Mouse (Mus musculus): ENCODE measurements around the gene Esrrg. TPM values are rescaled to one million over a fixed set of nuclear protein-coding genes. Genes with fewer than 3 reads are reported as not detected.

Gene Esrrg
- total and polyA plus RNA-seq, 3 experiments = 14.0 to 48.5 (median 45.2) TPM

GRCm38 (mm10) chr1:188182951-188183350 lies 574.4 kb downstream of the Esrrg start:
- Histone ChIP-seq H3K27ac (no peak overlapping the region), H3K27me3 (ENCODE audit: control insufficient read depth, insufficient read depth, low read length) (no peaks in the 10 kb centered on the region), H3K79me2 (replicated peaks; ENCODE audit: control insufficient read depth, insufficient read depth, low read length) (no peaks in the 10 kb centered on the region), H3K36me3 (ENCODE audit: control insufficient read depth, insufficient read depth, low read length) (no peaks in the 10 kb centered on the region), H3K4me3 (no peak overlapping the region), H3K4me1 (ENCODE audit: control insufficient read depth, insufficient read depth, low read length) (no peaks in the 10 kb centered on the region), H3K9ac (ENCODE audit: low read depth, low read length) (no peak overlapping the region)
- WGBS = 85% methylated on average over 5 of the region's 5 CpGs
- no peak for DNase-seq
- intact Hi-C loops (cut with DNase I) = no loop called here
- TF ChIP-seq POLR2A (IDR thresholded peaks at IDR 0.05; ENCODE audit: insufficient read depth, low read depth, low read length) = no peak
- no peak for TF ChIP-seq EP300 (IDR thresholded peaks at IDR 0.05; ENCODE audit: insufficient read depth, low read depth, low read length)

- no peaks in the 10 kb centered on the region for H3K27me3 ChIP-seq (ENCODE audit: control insufficient read depth, insufficient read depth, low read length)
- no peak overlapping the region for H3K9ac ChIP-seq (ENCODE audit: low read depth, low read length)
- H3K4me3 ChIP-seq = no peak overlapping the region
- intact Hi-C loops (cut with DNase I) = no loop called here
- H3K36me3 ChIP-seq (ENCODE audit: control insufficient read depth, insufficient read depth, low read length) = no peaks in the 10 kb centered on the region
- TF ChIP-seq CTCF (IDR thresholded peaks at IDR 0.05) (no peak), POLR2A (IDR thresholded peaks at IDR 0.05; ENCODE audit: insufficient read depth, low read depth, low read length) (no peak), EP300 (IDR thresholded peaks at IDR 0.05; ENCODE audit: insufficient read depth, low read depth, low read length) (no peak)
- no peak for DNase-seq
- H3K79me2 ChIP-seq (replicated peaks; ENCODE audit: control insufficient read depth, insufficient read depth, low read length) = no peaks in the 10 kb centered on the region
- no peaks in the 10 kb centered on the region for H3K4me1 ChIP-seq (ENCODE audit: control insufficient read depth, insufficient read depth, low read length)
- 89% methylated on average over 17 of the region's 17 CpGs for WGBS
- H3K27ac ChIP-seq = no peak overlapping the region
Observed at GRCm38 (mm10) chr1:188186440-188187117, 578.0 kb downstream of the Esrrg start.

- 93% methylated on average over 2 of the region's 2 CpGs for WGBS
- no peaks in the 10 kb centered on the region for H3K4me1 ChIP-seq (ENCODE audit: control insufficient read depth, insufficient read depth, low read length)
- no peak for TF ChIP-seq POLR2A (IDR thresholded peaks at IDR 0.05; ENCODE audit: insufficient read depth, low read depth, low read length)
- no peak for TF ChIP-seq EP300 (IDR thresholded peaks at IDR 0.05; ENCODE audit: insufficient read depth, low read depth, low read length)
- TF ChIP-seq CTCF (IDR thresholded peaks at IDR 0.05) = no peak
- H3K36me3 ChIP-seq (ENCODE audit: control insufficient read depth, insufficient read depth, low read length) = no peaks in the 10 kb centered on the region
- H3K79me2 ChIP-seq (replicated peaks; ENCODE audit: control insufficient read depth, insufficient read depth, low read length) = no peaks in the 10 kb centered on the region
- H3K9ac ChIP-seq (ENCODE audit: low read depth, low read length) = no peak overlapping the region
- intact Hi-C loops (cut with DNase I) = no loop called here
- H3K27me3 ChIP-seq (ENCODE audit: control insufficient read depth, insufficient read depth, low read length) = no peaks in the 10 kb centered on the region
- no peak for DNase-seq
- no peak overlapping the region for H3K27ac ChIP-seq
- H3K4me3 ChIP-seq = no peak overlapping the region
Observed at GRCm38 (mm10) chr1:188192971-188193370, 584.4 kb downstream of the Esrrg start.

GRCm38 (mm10) chr1:188207421-188207820 lies 598.8 kb downstream of the Esrrg start:
- Histone ChIP-seq H3K79me2 (replicated peaks; ENCODE audit: control insufficient read depth, insufficient read depth, low read length) (no peaks in the 10 kb centered on the region), H3K36me3 (ENCODE audit: control insufficient read depth, insufficient read depth, low read length) (no peaks in the 10 kb centered on the region), H3K4me3 (no peak overlapping the region), H3K27me3 (ENCODE audit: control insufficient read depth, insufficient read depth, low read length) (no peaks in the 10 kb centered on the region), H3K9ac (ENCODE audit: low read depth, low read length) (no peak overlapping the region), H3K27ac (no peak overlapping the region), H3K4me1 (ENCODE audit: control insufficient read depth, insufficient read depth, low read length) (no peaks in the 10 kb centered on the region)
- no peak for DNase-seq
- 52% methylated on average over 6 of the region's 6 CpGs for WGBS
- TF ChIP-seq POLR2A (IDR thresholded peaks at IDR 0.05; ENCODE audit: insufficient read depth, low read depth, low read length) = no peak
- no peak for TF ChIP-seq EP300 (IDR thresholded peaks at IDR 0.05; ENCODE audit: insufficient read depth, low read depth, low read length)
- TF ChIP-seq CTCF (IDR thresholded peaks at IDR 0.05) = no peak
- intact Hi-C loops (cut with DNase I) = no loop called here

GRCm38 (mm10) chr1:188209025-188209424 lies 600.4 kb downstream of the Esrrg start:
- no peak for DNase-seq
- 100% methylated on average over 1 of the region's 1 CpGs for WGBS
- no peaks in the 10 kb centered on the region for H3K4me1 ChIP-seq (ENCODE audit: control insufficient read depth, insufficient read depth, low read length)
- no peaks in the 10 kb centered on the region for H3K27me3 ChIP-seq (ENCODE audit: control insufficient read depth, insufficient read depth, low read length)
- no peaks in the 10 kb centered on the region for H3K79me2 ChIP-seq (replicated peaks; ENCODE audit: control insufficient read depth, insufficient read depth, low read length)
- no peaks in the 10 kb centered on the region for H3K36me3 ChIP-seq (ENCODE audit: control insufficient read depth, insufficient read depth, low read length)
- H3K4me3 ChIP-seq = no peak overlapping the region
- TF ChIP-seq POLR2A (IDR thresholded peaks at IDR 0.05; ENCODE audit: insufficient read depth, low read depth, low read length) = no peak
- no peak for TF ChIP-seq CTCF (IDR thresholded peaks at IDR 0.05)
- no peak for TF ChIP-seq EP300 (IDR thresholded peaks at IDR 0.05; ENCODE audit: insufficient read depth, low read depth, low read length)
- no peak overlapping the region for H3K27ac ChIP-seq
- H3K9ac ChIP-seq (ENCODE audit: low read depth, low read length) = no peak overlapping the region
- intact Hi-C loops (cut with DNase I) = no loop called here

GRCm38 (mm10) chr1:188214885-188215611 lies 606.5 kb downstream of the Esrrg start:
- Histone ChIP-seq H3K79me2 (replicated peaks; ENCODE audit: control insufficient read depth, insufficient read depth, low read length) (no peaks in the 10 kb centered on the region), H3K27me3 (ENCODE audit: control insufficient read depth, insufficient read depth, low read length) (no peaks in the 10 kb centered on the region), H3K4me3 (no peak overlapping the region), H3K4me1 (ENCODE audit: control insufficient read depth, insufficient read depth, low read length) (no peaks in the 10 kb centered on the region; the same call in 1 of the 2 replicates), H3K27ac (no peak overlapping the region), H3K36me3 (ENCODE audit: control insufficient read depth, insufficient read depth, low read length) (no peaks in the 10 kb centered on the region), H3K9ac (ENCODE audit: low read depth, low read length) (no peak overlapping the region)
- no peak for DNase-seq
- WGBS = 47% methylated on average over 10 of the region's 10 CpGs
- TF ChIP-seq EP300 (IDR thresholded peaks at IDR 0.05; ENCODE audit: insufficient read depth, low read depth, low read length) = no peak
- no peak for TF ChIP-seq CTCF (IDR thresholded peaks at IDR 0.05)
- no peak for TF ChIP-seq POLR2A (IDR thresholded peaks at IDR 0.05; ENCODE audit: insufficient read depth, low read depth, low read length)
- intact Hi-C loops (cut with DNase I) = no loop called here
